Mouse (Mus musculus): ENCODE data around the gene 2410015M20Rik. TPM values are rescaled to one million over a fixed set of nuclear protein-coding genes. Genes with fewer than 3 reads are reported as not detected.
A peak's percentile ranks its signal among the peaks of the same experiment; 100 is the strongest.
"Not testable (repeated sequence)": the region's sequence is repeated elsewhere in the genome, so short reads cannot be mapped to it uniquely, and the experiment has no call there.

Gene 2410015M20Rik
- total RNA-seq (2021): 450 and 452 TPM in 2 replicates
- long read RNA-seq, experiment 1, transcript 2410015M20Rik-201 (4 exons, 755 nt): major isoform, 277 of 302 reads
- long read RNA-seq, experiment 1, partial matches to known transcripts: 4 of 302 reads
- long read RNA-seq, experiment 1, other reads (novel, unspliced or antisense): 20 of 302 reads
- long read RNA-seq, experiment 2, transcript 2410015M20Rik-201 (4 exons, 755 nt): major isoform, 332 of 368 reads
- long read RNA-seq, experiment 2, partial matches to known transcripts: 10 of 368 reads
- long read RNA-seq, experiment 2, other reads (novel, unspliced or antisense): 25 of 368 reads

GRCm38 (mm10) chr17:56609452-56610171 lies at the start of gene 2410015M20Rik:
TSS of gene 2410015M20Rik (minus strand) at chr17:56609771.
- peak; percentile 95 for DNase-seq

DNA sequence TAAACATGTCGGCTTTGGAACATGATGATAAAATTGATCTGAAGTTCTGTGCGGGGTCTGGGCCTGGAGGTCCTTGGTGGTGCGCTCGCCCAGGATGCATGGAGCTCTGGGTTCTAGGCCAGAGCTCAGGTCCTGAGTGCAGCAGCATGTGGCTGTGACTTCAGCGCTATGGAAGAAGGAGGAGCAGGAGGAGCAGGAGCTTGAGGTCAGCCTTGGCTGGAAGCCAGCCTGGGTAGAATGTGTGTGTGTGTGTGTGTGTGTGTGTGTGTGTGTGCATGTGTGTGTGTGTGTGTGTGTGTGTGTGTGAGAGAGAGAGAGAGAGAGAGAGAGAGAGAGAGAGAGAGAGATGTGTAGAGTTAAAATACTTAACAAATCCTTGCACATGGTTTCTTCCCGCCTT lies 46.6 kb upstream of the 2410015M20Rik start:
- peak; percentile 29 for DNase-seq

- DNase-seq: peak; percentile 53
Measured at GRCm38 (mm10) chr17:56655311-56655710, 45.7 kb upstream of the 2410015M20Rik start.

DNA sequence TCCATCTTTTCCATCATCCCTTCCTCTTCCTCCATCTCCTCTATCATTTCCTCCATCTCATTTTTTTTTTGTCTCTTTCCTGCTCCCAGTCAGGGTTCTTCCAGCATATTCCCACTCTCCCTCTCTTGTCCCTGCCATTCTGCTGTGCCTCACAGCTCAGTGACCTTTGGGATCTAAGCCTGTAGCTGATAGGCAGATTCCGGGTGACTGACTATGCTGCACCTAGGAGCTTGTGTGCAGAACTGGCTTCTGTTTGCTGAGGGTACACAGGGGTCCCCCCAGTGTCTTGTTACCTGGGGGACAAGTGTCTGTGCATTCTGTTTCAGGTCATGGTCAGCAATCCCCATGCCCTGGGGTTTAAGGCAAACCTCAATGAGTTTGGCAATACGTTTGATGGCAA lies 45.2 kb upstream of the 2410015M20Rik start:
- DNase-seq: peak; percentile 31

GRCm38 (mm10) chr17:56651801-56652200 lies 42.2 kb upstream of the 2410015M20Rik start:
- DNase-seq: peak; percentile 24

GRCm38 (mm10) chr17:56647546-56647945 lies 38.0 kb upstream of the 2410015M20Rik start:
- no peak for DNase-seq

- no peak for DNase-seq
Measured at GRCm38 (mm10) chr17:56643237-56643636, 33.7 kb upstream of the 2410015M20Rik start.

GRCm38 (mm10) chr17:56634023-56634422 lies 24.5 kb upstream of the 2410015M20Rik start:
- DNase-seq: peak; percentile 52

DNA sequence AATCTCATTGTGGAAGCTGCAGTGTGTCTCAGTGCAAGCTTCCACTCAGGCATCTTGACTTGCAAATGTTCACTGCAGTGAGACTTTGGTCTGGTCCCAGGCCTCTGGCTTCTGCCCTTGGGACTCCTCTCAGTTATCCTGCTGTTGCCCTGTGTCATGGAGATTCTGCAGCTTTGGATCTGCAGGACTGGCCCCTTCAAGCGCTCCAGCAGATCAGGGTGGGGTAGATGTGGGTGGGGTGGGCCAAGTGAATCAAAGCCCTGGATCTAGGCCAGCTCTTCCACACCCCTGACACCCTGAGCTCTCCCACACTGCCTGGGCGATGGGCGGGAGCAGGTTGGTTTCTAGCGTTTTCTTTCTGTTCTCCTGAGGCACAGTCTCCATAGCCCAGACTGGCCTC lies 22.2 kb upstream of the 2410015M20Rik start:
- DNase-seq: no peak

GRCm38 (mm10) chr17:56629800-56630781 lies 20.5 kb upstream of the 2410015M20Rik start:
- not testable (repeated sequence) for DNase-seq

GRCm38 (mm10) chr17:56627530-56628277 lies 18.1 kb upstream of the 2410015M20Rik start, which contains the start of gene Catsperd:
TSS of gene Catsperd (plus strand) at chr17:56628143.
- DNase-seq: peak; percentile 45

- DNase-seq: peak; percentile 98
Measured at GRCm38 (mm10) chr17:56626754-56627470, 17.3 kb upstream of the 2410015M20Rik start, which contains the start of gene Lonp1. TSS of gene Lonp1 (minus strand) at chr17:56626887.

GRCm38 (mm10) chr17:56626260-56626659 lies 16.7 kb upstream of the 2410015M20Rik start:
- no peak for DNase-seq

GRCm38 (mm10) chr17:56625495-56625894 lies 15.9 kb upstream of the 2410015M20Rik start:
- peak; percentile 72 for DNase-seq

- DNase-seq: no peak
Measured at GRCm38 (mm10) chr17:56617628-56618027, 8.1 kb upstream of the 2410015M20Rik start.

- no peak for DNase-seq
Measured at GRCm38 (mm10) chr17:56616725-56617124, 7.2 kb upstream of the 2410015M20Rik start.

DNA sequence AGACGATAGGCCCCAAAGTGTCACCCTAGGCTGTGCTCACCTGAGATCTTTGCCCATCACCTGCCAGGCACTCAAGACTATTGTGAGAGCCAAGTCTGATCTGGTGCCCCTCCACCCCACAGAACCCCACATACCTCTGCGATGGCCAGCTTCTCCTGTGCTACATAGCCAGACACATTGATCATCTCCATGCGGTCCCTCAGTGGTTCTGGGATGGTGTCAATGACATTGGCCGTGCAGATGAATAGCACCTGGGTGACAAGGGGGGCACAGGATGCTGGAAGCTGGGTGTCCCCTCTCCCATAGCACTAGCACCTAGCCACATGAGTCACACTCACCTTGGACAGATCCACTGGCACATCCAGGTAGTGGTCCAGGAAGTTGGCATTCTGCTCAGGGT lies 6.2 kb upstream of the 2410015M20Rik start:
- DNase-seq: no peak

DNA sequence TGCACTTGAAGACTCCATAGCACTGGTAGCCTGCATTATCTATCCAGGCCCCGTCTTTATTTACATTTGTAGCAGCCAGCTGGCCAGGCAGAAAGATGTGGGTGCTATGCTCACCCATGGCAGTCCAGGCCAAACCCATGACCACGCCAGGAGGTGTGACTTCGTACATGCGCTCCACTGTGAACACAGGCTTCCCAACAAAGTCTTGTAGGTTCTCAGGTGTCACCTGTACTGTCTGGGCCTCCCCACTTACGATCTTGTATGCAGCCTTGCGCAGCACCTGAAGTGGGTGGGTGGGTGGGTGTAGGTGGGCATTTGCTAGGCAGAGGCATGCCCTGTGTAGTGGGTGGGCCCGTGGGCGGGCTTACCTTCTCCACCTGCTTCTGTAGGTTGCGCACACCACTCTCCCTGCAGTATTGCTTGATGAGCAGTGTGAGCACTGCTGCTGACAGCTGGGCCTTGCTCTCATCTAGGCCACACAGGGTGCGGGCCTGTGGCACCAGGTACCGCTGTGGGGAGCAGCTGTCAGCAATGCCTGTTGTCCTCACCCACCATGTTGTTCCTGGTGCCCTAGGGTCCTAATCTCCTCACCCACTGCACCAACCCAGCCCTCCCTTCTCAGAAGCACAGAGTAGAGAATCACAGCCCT lies 5.7 kb upstream of the 2410015M20Rik start:
- DNase-seq: no peak

GRCm38 (mm10) chr17:56614391-56615135 lies 5.0 kb upstream of the 2410015M20Rik start:
- peak; percentile 70 for DNase-seq
